Mouse (Mus musculus) ES-E14 (cell line): ENCODE results near the gene Faim.

Source experiments
- CHD2 ChIP-seq: IDR thresholded peaks from 2 replicates; pipeline ENCODE4 v1.6.1; 2014; ENCODE audit warnings: mild to moderate bottlenecking, low read depth, low read length, inconsistent platforms
- HCFC1 ChIP-seq: IDR thresholded peaks from 2 replicates; pipeline ENCODE4 v1.6.1; 2012; ENCODE audit warnings: low read length, inconsistent platforms, borderline replicate concordance; ENCODE audit not compliant: insufficient read depth
- MAFK ChIP-seq: IDR thresholded peaks from 2 replicates; pipeline ENCODE4 v1.6.1; 2014; ENCODE audit warnings: mild to moderate bottlenecking, low read depth, low read length, inconsistent platforms; ENCODE audit not compliant: insufficient read depth
- ZC3H11A ChIP-seq: IDR thresholded peaks from 2 replicates; pipeline ENCODE4 v1.6.1; 2012; ENCODE audit warnings: low read depth, mild to moderate bottlenecking, inconsistent platforms, low read length, borderline replicate concordance
- ZNF384 ChIP-seq: IDR thresholded peaks from 2 replicates; pipeline ENCODE4 v1.6.1; 2012; ENCODE audit warnings: low read depth, low read length, inconsistent platforms

GRCm38 (mm10) chr9:98973561-98973960 is 12.6 kb upstream of the Faim start:
- TF ChIP-seq HCFC1 (no peak), CHD2 (no peak), MAFK (no peak), ZNF384 (no peak), ZC3H11A (no peak)
